Mouse (Mus musculus) urinary bladder, postnatal 14 days (tissue): ENCODE measurements around the gene Vmn1r227.

Source experiments
- DNase-seq: peaks from one replicate; pipeline ENCODE4 v3.0.0; 2021; ENCODE audit warnings: low spot score

Vmn1r227 gene

GRCm38 (mm10) chr17:20729543-20729942 lies at the start of gene Vmn1r227:
TSS of gene Vmn1r227 (plus strand) at chr17:20729843.
- no peak for DNase-seq

- DNase-seq: no peak
Measured at GRCm38 (mm10) chr17:20682543-20682942, 47.1 kb upstream of the Vmn1r227 start, which contains the start of gene Vmn1r226. TSS of gene Vmn1r226 (plus strand) at chr17:20682843.

- no peak for DNase-seq
Measured at GRCm38 (mm10) chr17:20786057-20786456, 56.4 kb downstream of the Vmn1r227 start, which contains the start of gene Vmn1r228. TSS of gene Vmn1r228 (minus strand) at chr17:20786157.
